Mouse (Mus musculus) lung, postnatal 0 days (tissue): ENCODE measurements at regions not wholly inside any gene's neighbourhood (a gene's known extent, or its start where the extent isn't known, plus 50 kb on each side); places are given as distances from the start of the nearest gene placed in this dataset.

Source experiments
- ATAC-seq: fragments of 200-750 bp; cut with Nextera tagmentation; 2 replicates; pipeline ENCODE4 v1.8.0; 2017; ENCODE audit warnings: moderate library complexity
- DNase-seq: peaks from one replicate; pipeline ENCODE4 v3.0.0-alpha.2; 2016; ENCODE audit warnings: low spot score
- H3K27ac ChIP-seq: fragments of 300-500 bp; sonication (generic); 2 replicates; pipeline ENCODE4 v1.5.1; 2014; ENCODE audit warnings: antibody characterized with exemption, mild to moderate bottlenecking, low read length, mixed read lengths
- H3K27me3 ChIP-seq: fragments of 300-500 bp; sonication (generic); replicated peaks from 2 replicates; pipeline ENCODE4 v1.6.1; 2014; ENCODE audit warnings: low read length, mixed read lengths; ENCODE audit not compliant: insufficient read depth
- H3K36me3 ChIP-seq: fragments of 300-500 bp; sonication (generic); 2 replicates; pipeline ENCODE4 v1.6.1; 2014; ENCODE audit warnings: low read length, mixed read lengths; ENCODE audit not compliant: insufficient read depth
- H3K4me1 ChIP-seq: fragments of 300-500 bp; sonication (generic); 2 replicates; pipeline ENCODE4 v1.6.1; 2014; ENCODE audit warnings: antibody characterized with exemption, low read depth, low read length, mixed read lengths; ENCODE audit not compliant: insufficient read depth
- H3K4me2 ChIP-seq: fragments of 300-500 bp; sonication (generic); replicated peaks from 2 replicates; pipeline ENCODE4 v1.6.1; 2014; ENCODE audit warnings: low read depth, mild to moderate bottlenecking, low read length, moderate library complexity, mixed read lengths
- H3K4me3 ChIP-seq: fragments of 300-500 bp; sonication (generic); 2 replicates; pipeline ENCODE4 v1.5.1; 2014; ENCODE audit warnings: low read depth, low read length
- H3K9ac ChIP-seq: fragments of 300-500 bp; sonication (generic); replicated peaks from 2 replicates; pipeline ENCODE4 v1.6.1; 2014; ENCODE audit warnings: low read depth, mild to moderate bottlenecking
- H3K9me3 ChIP-seq: fragments of 300-500 bp; sonication (generic); 2 replicates; pipeline ENCODE4 v1.6.1; 2016; ENCODE audit warnings: low read length, mixed read lengths
- CTCF ChIP-seq: IDR thresholded peaks from 2 replicates; pipeline ENCODE4 v1.5.1; 2016; ENCODE audit warnings: antibody characterized with exemption, mild to moderate bottlenecking
- EP300 ChIP-seq: IDR thresholded peaks from 2 replicates; pipeline ENCODE4 v1.6.1; 2016; ENCODE audit warnings: antibody characterized with exemption, mild to moderate bottlenecking, control low read depth
- WGBS: fragments of 180-500 bp; shearing (Covaris S2); extraction: QIAGEN DNeasy Blood & Tissue Kit; methylation state at CpG from one replicate; pipeline ENCODE4 v1.1.7; 2014; 5-methylcytosine and 5-hydroxymethylcytosine counted together

GRCm38 (mm10) chr1:120767054-120767453, 164.8 kb downstream of the En1 start:
- no peak overlapping the region for H3K9ac ChIP-seq
- no peaks in the 10 kb centered on the region for H3K9me3 ChIP-seq
- 51% methylated on average over 2 of the region's 2 CpGs for WGBS
- no peak overlapping the region for H3K4me2 ChIP-seq
- H3K36me3 ChIP-seq = no peaks in the 10 kb centered on the region
- no peak for TF ChIP-seq EP300
- TF ChIP-seq CTCF = no peak
- no peaks in the 10 kb centered on the region for H3K4me1 ChIP-seq
- no peaks in the 10 kb centered on the region for H3K27me3 ChIP-seq
- ATAC-seq = no peak
- H3K4me3 ChIP-seq = no peak overlapping the region
- H3K27ac ChIP-seq = no peak overlapping the region
- DNase-seq = no peak

GRCm38 (mm10) chr1:120771269-120771668, 169.1 kb downstream of the En1 start:
- Histone ChIP-seq H3K27me3 (no peaks in the 10 kb centered on the region), H3K9me3 (no peaks in the 10 kb centered on the region), H3K4me2 (no peak overlapping the region), H3K9ac (no peak overlapping the region), H3K36me3 (no peaks in the 10 kb centered on the region), H3K27ac (no peak overlapping the region), H3K4me3 (no peak overlapping the region), H3K4me1 (no peaks in the 10 kb centered on the region)
- 49% methylated on average over 2 of the region's 2 CpGs for WGBS
- TF ChIP-seq EP300 (no peak), CTCF (no peak)
- DNase-seq (no peak), ATAC-seq (no peak)

- Histone ChIP-seq H3K36me3 (no peaks in the 10 kb centered on the region), H3K9ac (no peak overlapping the region), H3K9me3 (no peaks in the 10 kb centered on the region), H3K4me2 (no peak overlapping the region), H3K27me3 (no peaks in the 10 kb centered on the region), H3K4me3 (no peak overlapping the region), H3K4me1 (no peaks in the 10 kb centered on the region), H3K27ac (no peak overlapping the region)
- ATAC-seq (no peak), DNase-seq (peak; percentile 49)
- WGBS = 50% methylated on average over 2 of the region's 2 CpGs
- TF ChIP-seq CTCF (no peak), EP300 (no peak)
These were observed 174.7 kb downstream of the En1 start for GRCm38 (mm10) chr1:120776906-120777305.

GRCm38 (mm10) chr1:120777468-120777867, 175.2 kb downstream of the En1 start:
- Histone ChIP-seq H3K4me3 (no peak overlapping the region), H3K4me2 (no peak overlapping the region), H3K4me1 (no peaks in the 10 kb centered on the region), H3K36me3 (no peaks in the 10 kb centered on the region), H3K27me3 (no peaks in the 10 kb centered on the region), H3K9me3 (no peaks in the 10 kb centered on the region), H3K27ac (no peak overlapping the region), H3K9ac (no peak overlapping the region)
- ATAC-seq = no peak; the same call in 1 of the 2 replicates
- TF ChIP-seq EP300 = no peak
- TF ChIP-seq CTCF = no peak
- 57% methylated on average over 2 of the region's 2 CpGs for WGBS
- DNase-seq = peak; percentile 60

- Histone ChIP-seq H3K4me1 (no peaks in the 10 kb centered on the region), H3K9ac (no peak overlapping the region), H3K27me3 (no peaks in the 10 kb centered on the region), H3K9me3 (no peaks in the 10 kb centered on the region), H3K4me2 (no peak overlapping the region), H3K27ac (no peak overlapping the region), H3K36me3 (no peaks in the 10 kb centered on the region), H3K4me3 (no peak overlapping the region)
- WGBS = 60% methylated on average over 14 of the region's 14 CpGs
- ATAC-seq (no peak), DNase-seq (no peak)
- TF ChIP-seq EP300 (no peak), CTCF (peak; percentile 27)
These were observed 193.0 kb downstream of the En1 start for GRCm38 (mm10) chr1:120795245-120795644.

- TF ChIP-seq EP300 (no peak), CTCF (no peak)
- Histone ChIP-seq H3K9ac (no peak overlapping the region), H3K4me3 (no peak overlapping the region), H3K27ac (no peak overlapping the region), H3K27me3 (no peaks in the 10 kb centered on the region), H3K4me2 (no peak overlapping the region), H3K36me3 (no peaks in the 10 kb centered on the region), H3K9me3 (no peaks in the 10 kb centered on the region), H3K4me1 (no peaks in the 10 kb centered on the region)
- DNase-seq (no peak), ATAC-seq (no peak)
- 43% methylated on average over 5 of the region's 5 CpGs for WGBS
These were observed 199.2 kb downstream of the En1 start for GRCm38 (mm10) chr1:120801248-120801979.

GRCm38 (mm10) chr1:120801980-120802364, 199.8 kb downstream of the En1 start:
- no peaks in the 10 kb centered on the region for H3K27me3 ChIP-seq
- no peak overlapping the region for H3K9ac ChIP-seq
- no peak overlapping the region for H3K4me3 ChIP-seq
- H3K4me1 ChIP-seq = no peaks in the 10 kb centered on the region
- DNase-seq (no peak), ATAC-seq (no peak)
- no peaks in the 10 kb centered on the region for H3K36me3 ChIP-seq
- TF ChIP-seq EP300 (no peak), CTCF (no peak)
- H3K4me2 ChIP-seq = no peak overlapping the region
- no peaks in the 10 kb centered on the region for H3K9me3 ChIP-seq
- no peak overlapping the region for H3K27ac ChIP-seq
- WGBS = 41% methylated on average over 8 of the region's 8 CpGs
